Mouse (Mus musculus): ENCODE measurements around the gene Ell. TPM values are rescaled to one million over a fixed set of nuclear protein-coding genes. Genes with fewer than 3 reads are reported as not detected.

The Ell gene
- 13.9 and 18.2 TPM in 2 replicates for polyA plus RNA-seq (2012; rRNA removed)

GRCm38 (mm10) chr8:70539077-70539813 lies at the start of gene Ell:
Gene Ell, plus strand, starts transcription at chr8:70539457.

DNA sequence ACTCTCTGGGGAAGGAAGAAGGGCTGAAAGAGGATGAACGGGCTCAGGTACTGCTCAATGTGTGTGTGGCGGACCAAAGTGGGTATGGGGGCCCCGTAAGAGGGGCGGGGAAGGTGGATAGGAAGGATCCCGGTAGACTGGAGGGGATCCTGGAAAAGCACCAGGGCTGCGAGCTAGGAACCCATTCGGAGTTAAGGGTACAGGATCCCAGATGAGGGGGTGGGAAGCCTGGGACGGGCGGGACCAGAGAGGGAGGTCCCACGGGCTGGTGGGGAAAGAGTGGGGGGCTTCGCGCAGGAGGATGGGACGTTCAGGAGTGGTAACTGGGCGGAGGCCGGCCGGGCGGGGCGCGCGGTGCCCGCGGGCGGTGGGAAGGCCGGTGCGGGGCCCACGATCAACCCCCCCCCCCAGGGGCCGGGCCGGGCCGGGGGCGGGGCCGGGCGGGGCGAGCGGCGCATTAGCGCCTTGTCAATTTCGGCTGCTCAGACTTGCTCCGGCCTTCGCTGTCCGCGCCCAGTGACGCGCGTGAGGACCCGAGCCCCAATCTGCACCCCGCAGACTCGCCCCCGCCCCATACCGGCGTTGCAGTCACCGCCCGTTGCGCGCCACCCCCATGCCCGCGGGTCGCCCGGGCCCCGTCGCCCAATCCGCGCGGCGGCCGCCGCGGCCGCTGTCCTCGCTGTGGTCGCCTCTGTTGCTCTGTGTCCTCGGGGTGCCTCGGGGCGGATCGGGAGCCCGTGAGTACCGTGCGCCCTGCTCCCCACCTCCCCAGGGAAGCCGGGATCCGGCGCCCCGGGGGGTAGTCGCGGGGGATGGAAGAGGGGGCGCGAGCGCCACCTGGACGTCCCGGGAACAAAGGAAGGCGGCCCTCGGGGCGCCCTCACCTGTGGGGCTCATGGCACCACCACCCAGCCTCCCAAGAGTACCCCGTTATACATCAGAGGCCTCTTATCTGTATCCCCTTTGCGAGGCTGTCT lies 46.3 kb upstream of the Ell start, which contains the start of gene Crlf1:
Gene Crlf1 (plus strand): TSS at position 495 of the 977 bp plus-strand sequence.

DNA sequence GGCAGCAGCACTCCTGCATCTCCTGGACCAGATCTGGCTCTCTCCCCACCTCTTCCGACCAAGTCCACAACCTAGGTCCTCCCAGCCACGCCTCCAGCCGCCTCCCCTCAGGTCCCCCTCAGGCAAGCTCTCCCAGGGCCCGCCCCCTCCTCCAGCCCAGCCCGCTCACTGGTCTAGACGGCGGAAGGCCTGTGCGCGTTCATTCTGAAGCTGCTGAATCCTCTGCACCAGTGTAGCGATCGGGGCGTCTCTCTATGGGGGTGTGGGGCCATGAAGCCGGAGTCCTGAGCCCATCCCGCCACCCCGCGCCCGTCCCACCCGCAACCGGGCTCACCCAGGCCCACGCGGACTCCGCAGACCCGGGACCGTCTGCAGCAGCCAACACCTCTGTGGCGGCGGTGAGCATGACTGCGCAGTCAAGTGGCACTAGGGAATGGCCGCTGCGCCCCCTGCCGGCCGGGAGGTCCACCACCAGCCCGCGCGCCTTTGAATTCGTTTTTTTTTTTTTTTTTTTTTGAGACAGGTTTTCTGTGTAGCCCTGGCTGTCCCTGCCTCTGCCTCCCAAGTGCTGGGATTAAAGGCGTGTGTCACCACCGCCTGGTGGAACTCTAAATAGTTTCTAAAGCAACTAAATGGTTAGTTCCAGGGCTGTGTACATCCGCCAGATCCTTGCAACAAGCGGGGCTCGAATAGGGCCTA lies 32.8 kb upstream of the Ell start, which contains the start of gene Rex1bd:
Gene Rex1bd (minus strand): TSS at position 425 of the 699 bp plus-strand sequence.

DNA sequence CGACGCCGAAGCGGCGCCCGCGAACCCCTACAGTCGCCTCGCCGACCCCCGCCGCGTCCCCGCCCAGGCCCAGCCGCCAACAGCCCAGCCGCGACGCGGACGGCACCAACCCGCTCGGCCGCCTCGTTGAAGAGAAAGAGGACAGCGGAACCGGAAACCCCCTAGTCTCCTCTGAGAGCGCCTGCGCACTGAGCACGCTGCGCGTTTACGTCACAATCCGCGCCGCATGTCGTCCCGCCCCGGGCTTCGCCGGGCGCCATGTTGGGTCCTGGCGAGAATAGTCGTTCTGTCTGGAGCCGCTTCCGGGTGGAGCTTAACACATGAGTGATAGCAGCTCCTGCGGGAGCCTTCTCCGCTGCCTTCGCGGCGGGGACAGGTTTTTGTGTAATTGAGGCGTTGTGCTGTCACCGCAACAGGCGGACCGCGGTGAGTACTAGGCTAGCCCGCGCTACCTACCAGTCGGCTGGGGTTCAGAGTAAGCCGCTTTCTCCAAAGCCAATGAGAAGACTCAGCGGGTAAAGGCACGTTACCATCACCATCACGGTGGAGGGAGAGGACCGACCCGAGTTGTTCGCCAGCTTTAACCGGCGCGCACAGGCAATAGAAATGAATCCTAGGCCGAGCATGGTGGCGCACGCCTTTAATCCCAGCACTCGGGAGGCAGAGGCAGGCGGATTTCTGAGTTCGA lies 28.9 kb upstream of the Ell start, which contains the start of gene Uba52:
Gene Uba52 (minus strand): TSS at position 574 of the 688 bp plus-strand sequence.

GRCm38 (mm10) chr8:70527512-70528181 lies 11.6 kb upstream of the Ell start, which contains the start of the genes Fkbp8 and Kxd1:
Gene Fkbp8, plus strand, starts transcription at chr8:70527724.
Gene Kxd1, minus strand, starts transcription at chr8:70527956.

GRCm38 (mm10) chr8:70593961-70594609 lies 54.8 kb downstream of the Ell start, which contains the start of gene Isyna1:
Gene Isyna1, plus strand, starts transcription at chr8:70594373.

GRCm38 (mm10) chr8:70608749-70609367 lies 69.6 kb downstream of the Ell start, which contains the start of gene Ssbp4:
Gene Ssbp4, minus strand, starts transcription at chr8:70608872.

GRCm38 (mm10) chr8:70615894-70616293 lies 76.6 kb downstream of the Ell start, which contains the start of gene Lrrc25:
Gene Lrrc25, plus strand, starts transcription at chr8:70616155.

DNA sequence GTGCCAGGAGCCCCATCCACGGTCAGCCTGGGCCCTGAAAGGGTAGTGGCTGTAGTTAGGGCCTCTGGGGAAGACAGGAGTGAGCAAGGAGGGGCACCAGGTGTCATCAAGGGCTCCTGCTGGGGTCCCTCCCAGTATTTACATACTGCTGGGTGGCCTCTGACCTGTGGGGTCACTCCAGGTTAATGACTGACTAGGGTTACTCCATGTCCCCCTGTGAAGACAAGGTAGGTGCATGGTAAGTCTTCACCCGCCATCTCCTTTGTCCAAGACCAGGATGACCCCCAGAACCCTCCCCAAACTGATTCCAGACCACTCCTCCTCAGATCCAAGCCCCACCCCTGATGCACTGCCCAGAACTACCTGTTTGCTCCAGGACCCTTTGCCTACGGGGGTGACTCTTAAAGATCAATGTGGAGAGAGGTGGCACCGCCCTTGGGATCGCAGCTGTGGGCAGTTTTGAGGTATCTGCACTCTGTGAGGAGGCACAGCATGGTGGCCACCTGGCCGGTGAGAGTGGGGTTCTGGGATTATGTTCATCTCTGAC lies 93.2 kb downstream of the Ell start, which contains the start of gene Gdf15:
Gene Gdf15 (minus strand): TSS at position 111 of the 547 bp plus-strand sequence.

Other genes starting within 250 kb of the Ell start
- gene Ddx49, start 237.0 kb upstream of the Ell start, polyA plus RNA-seq (2012; rRNA removed), result 16.9 and 18.1 TPM in 2 replicates
- 193 and 196 TPM in 2 replicates for gene Cope, start 236.9 kb upstream of the Ell start, polyA plus RNA-seq (2012; rRNA removed)
- gene Cers1, start 223.7 kb upstream of the Ell start, polyA plus RNA-seq (2012; rRNA removed), result 0.07 and 0.09 TPM in 2 replicates
- gene Gdf1, start 209.6 kb upstream of the Ell start, polyA plus RNA-seq (2012; rRNA removed), result 0.05 TPM in 1 of 2 replicates, not detected in the other
- 9.1 and 10.4 TPM in 2 replicates for gene Upf1, start 186.2 kb upstream of the Ell start, polyA plus RNA-seq (2012; rRNA removed)
- 2.0 and 2.9 TPM in 2 replicates for gene Comp, start 165.9 kb upstream of the Ell start, polyA plus RNA-seq (2012; rRNA removed)
- 2.5 and 3.1 TPM in 2 replicates for gene Crtc1, start 99.9 kb upstream of the Ell start, polyA plus RNA-seq (2012; rRNA removed)
- 7.9 and 9.8 TPM in 2 replicates for gene Klhl26, start 62.5 kb upstream of the Ell start, polyA plus RNA-seq (2012; rRNA removed)
- gene Tmem59l, start 52.1 kb upstream of the Ell start, polyA plus RNA-seq (2012; rRNA removed), result 0.02 and 0.08 TPM in 2 replicates
- 0.22 and 0.23 TPM in 2 replicates for gene Crlf1, start 46.3 kb upstream of the Ell start, polyA plus RNA-seq (2012; rRNA removed)
- 43.3 and 47.6 TPM in 2 replicates for gene Rex1bd, start 32.7 kb upstream of the Ell start, polyA plus RNA-seq (2012; rRNA removed)
- gene Uba52, start 28.7 kb upstream of the Ell start, polyA plus RNA-seq (2012; rRNA removed), result 848 and 888 TPM in 2 replicates
- gene Fkbp8, start 11.7 kb upstream of the Ell start, polyA plus RNA-seq (2012; rRNA removed), result 154 and 168 TPM in 2 replicates
- 35.7 and 38.3 TPM in 2 replicates for gene Kxd1, start 11.5 kb upstream of the Ell start, polyA plus RNA-seq (2012; rRNA removed)
- gene Isyna1, start 54.9 kb downstream of the Ell start, polyA plus RNA-seq (2012; rRNA removed), result 26.1 and 31.4 TPM in 2 replicates
- gene Ssbp4, start 69.4 kb downstream of the Ell start, polyA plus RNA-seq (2012; rRNA removed), result 24.5 and 28.9 TPM in 2 replicates
- 8.3 and 9.3 TPM in 2 replicates for gene Lrrc25, start 76.7 kb downstream of the Ell start, polyA plus RNA-seq (2012; rRNA removed)
- 3.7 and 6.3 TPM in 2 replicates for gene Gdf15, start 93.0 kb downstream of the Ell start, polyA plus RNA-seq (2012; rRNA removed)
- 19.5 and 19.7 TPM in 2 replicates for gene Pgpep1, start 120.9 kb downstream of the Ell start, polyA plus RNA-seq (2012; rRNA removed)
- gene Lsm4, start 133.8 kb downstream of the Ell start, polyA plus RNA-seq (2012; rRNA removed), result 71.8 and 85.1 TPM in 2 replicates
- 48.4 and 51.5 TPM in 2 replicates for gene Jund, start 159.5 kb downstream of the Ell start, polyA plus RNA-seq (2012; rRNA removed)
- gene Iqcn, start 164.0 kb downstream of the Ell start, polyA plus RNA-seq (2012; rRNA removed), result not detected in 2 replicates
- gene Gm3336, start 179.1 kb downstream of the Ell start, polyA plus RNA-seq (2012; rRNA removed), result 0.02 and 0.05 TPM in 2 replicates
- gene Pde4c, start 184.3 kb downstream of the Ell start, polyA plus RNA-seq (2012; rRNA removed), result 6.5 and 7.5 TPM in 2 replicates
- 3.5 and 4.2 TPM in 2 replicates for gene Rab3a, start 215.2 kb downstream of the Ell start, polyA plus RNA-seq (2012; rRNA removed)
- 21.9 and 22.3 TPM in 2 replicates for gene Mpv17l2, start 221.5 kb downstream of the Ell start, polyA plus RNA-seq (2012; rRNA removed)
- gene Pik3r2, start 237.3 kb downstream of the Ell start, polyA plus RNA-seq (2012; rRNA removed), result 10.5 and 12.6 TPM in 2 replicates

Data from liver, embryonic 18 days (tissue).